Mouse (Mus musculus) v-Abl transformed pro-B cells (cell line): ENCODE data around the gene Atp10a.

Source experiments
- in situ Hi-C, 2 experiments: fragments of 400-800 bp; cut with MboI; formaldehyde crosslinking; loops; one replicate each; pipeline ENCODE4 v1.15.1; 2025; ENCODE audit not compliant: unreplicated experiment in 2 of 2

Gene Atp10a

GRCm38 (mm10) chr7:58767257-58767656 lies 111.3 kb downstream of the Atp10a start:
- in situ Hi-C loops: no loop called here

- in situ Hi-C loops: no loop called here
Measured at GRCm38 (mm10) chr7:58768253-58768652, 112.3 kb downstream of the Atp10a start.

GRCm38 (mm10) chr7:58770254-58770653 lies 114.3 kb downstream of the Atp10a start:
- in situ Hi-C loops: loop anchor here in 1 of 2 experiments (10.0 kb wide), 1 partner anchor 185 kb away; no protein-coding TSS in a partner anchor

GRCm38 (mm10) chr7:58772048-58772690 lies 116.2 kb downstream of the Atp10a start:
- in situ Hi-C loops: loop anchor here in 1 of 2 experiments (10.0 kb wide), 1 partner anchor 187 kb away; no protein-coding TSS in a partner anchor

GRCm38 (mm10) chr7:58779146-58779545 lies 123.2 kb downstream of the Atp10a start:
- in situ Hi-C loops: loop anchor here in 1 of 2 experiments (10.0 kb wide), 1 partner anchor 194 kb away; no protein-coding TSS in a partner anchor

GRCm38 (mm10) chr7:58786986-58787385 lies 131.0 kb downstream of the Atp10a start:
- in situ Hi-C loops: no loop called here

- in situ Hi-C loops: no loop called here
Measured at GRCm38 (mm10) chr7:58787585-58787984, 131.6 kb downstream of the Atp10a start.

- in situ Hi-C loops: no loop called here
Measured at GRCm38 (mm10) chr7:58788424-58789261, 132.7 kb downstream of the Atp10a start.

GRCm38 (mm10) chr7:58797281-58797680 lies 141.3 kb downstream of the Atp10a start:
- in situ Hi-C loops: no loop called here

- in situ Hi-C loops: no loop called here
Measured at GRCm38 (mm10) chr7:58800916-58801315, 144.9 kb downstream of the Atp10a start.

- in situ Hi-C loops: no loop called here
Measured at GRCm38 (mm10) chr7:58801791-58802190, 145.8 kb downstream of the Atp10a start.

GRCm38 (mm10) chr7:58822147-58822681 lies 166.2 kb downstream of the Atp10a start:
- in situ Hi-C loops: no loop called here

- in situ Hi-C loops: loop anchor here in 1 of 2 experiments (25.0 kb wide), 1 partner anchor 413 kb away; the partner anchor contains the start of gene Ube3a
Measured at GRCm38 (mm10) chr7:58824686-58825085, 168.7 kb downstream of the Atp10a start.

GRCm38 (mm10) chr7:58829111-58829510 lies 173.1 kb downstream of the Atp10a start:
- in situ Hi-C loops: loop anchor here in 1 of 2 experiments (25.0 kb wide), 1 partner anchor 408 kb away; the partner anchor contains the start of gene Ube3a

GRCm38 (mm10) chr7:58836855-58837606 lies 181.1 kb downstream of the Atp10a start:
- in situ Hi-C loops: loop anchor here in 1 of 2 experiments (25.0 kb wide), 1 partner anchor 400 kb away; the partner anchor contains the start of gene Ube3a

GRCm38 (mm10) chr7:58840367-58840766 lies 184.4 kb downstream of the Atp10a start:
- in situ Hi-C loops: loop anchor here in 1 of 2 experiments (25.0 kb wide), 1 partner anchor 397 kb away; the partner anchor contains the start of gene Ube3a

- in situ Hi-C loops: loop anchor here in 1 of 2 experiments (25.0 kb wide), 1 partner anchor 396 kb away; the partner anchor contains the start of gene Ube3a
Measured at GRCm38 (mm10) chr7:58841066-58841465, 185.1 kb downstream of the Atp10a start.

GRCm38 (mm10) chr7:58842818-58843217 lies 186.9 kb downstream of the Atp10a start:
- in situ Hi-C loops: loop anchor here in 1 of 2 experiments (25.0 kb wide), 1 partner anchor 394 kb away; the partner anchor contains the start of gene Ube3a

GRCm38 (mm10) chr7:58843767-58844445 lies 187.9 kb downstream of the Atp10a start:
- in situ Hi-C loops: loop anchor here in 1 of 2 experiments (25.0 kb wide), 1 partner anchor 393 kb away; the partner anchor contains the start of gene Ube3a
